Mouse (Mus musculus): ENCODE data around the gene Btbd35f9. TPM values are rescaled to one million over a fixed set of nuclear protein-coding genes. Genes with fewer than 3 reads are reported as not detected.

Btbd35f9 gene
- polyA plus RNA-seq (2012; ENCODE audit: low replicate concordance), result not detected in 2 replicates

GRCm38 (mm10) chrX:34161399-34161798, at the start of gene Btbd35f9:
Gene Btbd35f9 (minus strand): TSS chrX:34161499.

Other genes with a start within 250 kb of the Btbd35f9 start
- gene Btbd35f6, start 205.0 kb downstream of the Btbd35f9 start, polyA plus RNA-seq (2012; ENCODE audit: low replicate concordance), result not detected in 2 replicates
- not detected in 2 replicates for gene Gm21870, start 174.7 kb downstream of the Btbd35f9 start, polyA plus RNA-seq (2012; ENCODE audit: low replicate concordance)
- gene Spin2g, start 77.2 kb upstream of the Btbd35f9 start, polyA plus RNA-seq (2012; ENCODE audit: low replicate concordance), result not detected in 2 replicates

Measured in leukemia stem cell, adult 10-12 weeks (primary cell).